Mouse (Mus musculus) forebrain, embryonic 11.5 days (tissue): ENCODE data around the gene Nfasc. TPM values are rescaled to one million over a fixed set of nuclear protein-coding genes. Genes with fewer than 3 reads are reported as not detected.

Source experiments
- ATAC-seq: fragments of 200-750 bp; cut with Nextera tagmentation; replicated peaks from 2 replicates; pipeline ENCODE4 v1.8.0; 2017; ENCODE audit warnings: moderate TSS enrichment; ENCODE audit not compliant: low FRiP score
- DNase-seq: peaks from one replicate; pipeline ENCODE4 v3.0.0-alpha.2; 2017; ENCODE audit warnings: low spot score
- H3K27ac ChIP-seq: fragments of 300-500 bp; sonication (generic); 2 replicates; pipeline ENCODE4 v1.5.1; 2014; ENCODE audit warnings: low read depth, low read length
- H3K27me3 ChIP-seq: fragments of 300-500 bp; sonication (generic); 2 replicates; pipeline ENCODE4 v1.6.1; 2014; ENCODE audit warnings: mild to moderate bottlenecking, low read length, mixed read lengths; ENCODE audit not compliant: control insufficient read depth, insufficient read depth
- H3K36me3 ChIP-seq: fragments of 300-500 bp; sonication (generic); 2 replicates; pipeline ENCODE4 v1.6.1; 2014; ENCODE audit warnings: mild to moderate bottlenecking, low read length, moderate library complexity, mixed read lengths; ENCODE audit not compliant: control insufficient read depth, insufficient read depth
- H3K4me1 ChIP-seq: fragments of 300-500 bp; sonication (generic); replicated peaks from 2 replicates; pipeline ENCODE4 v1.6.1; 2014; ENCODE audit warnings: low read length, mixed read lengths; ENCODE audit not compliant: control insufficient read depth, insufficient read depth
- H3K4me2 ChIP-seq: fragments of 300-500 bp; sonication (generic); 2 replicates; pipeline ENCODE4 v1.6.1; 2014; ENCODE audit warnings: low read depth, mild to moderate bottlenecking, low read length, moderate library complexity, mixed read lengths; ENCODE audit not compliant: severe bottlenecking
- H3K4me3 ChIP-seq: fragments of 300-500 bp; sonication (generic); 2 replicates; pipeline ENCODE4 v1.5.1; 2014; ENCODE audit warnings: low read depth, low read length
- H3K9ac ChIP-seq: fragments of 300-500 bp; sonication (generic); 2 replicates; pipeline ENCODE4 v1.6.1; 2014; ENCODE audit warnings: low read length
- H3K9me3 ChIP-seq: fragments of 300-500 bp; sonication (generic); 2 replicates; pipeline ENCODE4 v1.6.1; 2016; ENCODE audit warnings: low read length, mixed read lengths; ENCODE audit not compliant: control insufficient read depth
- WGBS: fragments of 180-500 bp; shearing (Covaris S2); extraction: QIAGEN DNeasy Blood & Tissue Kit; methylation state at CpG from one replicate; pipeline ENCODE4 v1.1.7; 2014; 5-methylcytosine and 5-hydroxymethylcytosine counted together
- polyA plus RNA-seq: library from polyadenylated mRNA; unstranded; fragments of >200 nt; fragmentation: Nextera tagmentation; extraction: Ambion mirVana; gene quantifications from 2 replicates; pipeline ENCODE4 v1.2.1, GENCODE M21; 2014

Gene Nfasc
- polyA plus RNA-seq, 1 experiment from 2014 or later = 19.9 TPM

DNA sequence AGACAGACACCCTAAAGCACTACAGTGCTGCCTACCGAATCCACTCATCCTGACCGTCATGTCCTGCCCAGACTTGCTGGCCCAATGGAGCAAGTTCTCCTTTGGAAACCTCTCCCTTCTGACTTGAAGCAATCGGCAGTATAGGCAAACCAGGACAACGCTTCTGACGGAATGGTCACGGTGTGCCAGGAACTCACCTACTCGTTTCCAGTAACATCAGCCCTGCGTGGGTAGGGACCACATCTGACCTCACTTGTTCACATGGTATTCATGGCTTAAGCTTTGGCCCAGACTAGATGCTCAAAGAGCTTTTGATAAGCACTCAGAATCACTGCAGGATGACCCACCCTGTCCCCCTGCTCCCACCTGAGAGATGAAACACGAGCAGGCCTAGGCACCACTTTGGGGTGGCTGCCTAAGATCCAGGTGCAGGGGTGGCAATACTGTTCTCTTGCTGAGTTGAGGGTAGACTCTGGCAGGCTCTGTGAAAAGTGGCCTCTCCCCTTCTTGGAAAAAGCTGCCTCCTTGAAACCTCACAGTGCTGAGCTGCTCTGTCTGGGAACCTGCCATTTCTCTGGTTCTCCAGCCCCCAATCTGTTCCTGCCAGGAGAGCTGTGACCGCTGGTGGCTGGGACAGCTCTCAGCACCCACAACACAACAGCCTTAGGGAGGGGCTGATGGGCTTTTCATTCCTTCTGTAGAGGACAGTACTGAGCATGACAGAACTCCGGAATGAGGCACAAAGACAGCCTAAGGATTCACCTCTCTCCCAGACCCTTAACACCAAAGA, 174.1 kb downstream of the Nfasc start:
- no peak overlapping the region for H3K4me2 ChIP-seq
- H3K27ac ChIP-seq = no peak overlapping the region
- H3K36me3 ChIP-seq = no peaks in the 10 kb centered on the region
- H3K27me3 ChIP-seq = no peaks in the 10 kb centered on the region
- no peak overlapping the region for H3K4me3 ChIP-seq
- 82% methylated on average over 11 of the region's 11 CpGs for WGBS
- no peak for DNase-seq
- peaks cover 2% of the 10 kb centered on the region; the same call in 1 of the 2 replicates for H3K4me1 ChIP-seq
- H3K9ac ChIP-seq = no peak overlapping the region
- ATAC-seq = no peak
- no peaks in the 10 kb centered on the region for H3K9me3 ChIP-seq

- Histone ChIP-seq H3K9ac (no peak overlapping the region), H3K4me2 (no peak overlapping the region), H3K4me3 (no peak overlapping the region), H3K27ac (no peak overlapping the region), H3K27me3 (no peaks in the 10 kb centered on the region), H3K4me1 (peaks cover 6% of the 10 kb centered on the region; the same call in 1 of the 2 replicates), H3K36me3 (no peaks in the 10 kb centered on the region), H3K9me3 (no peaks in the 10 kb centered on the region)
- WGBS = 80% methylated on average over 7 of the region's 7 CpGs
- DNase-seq (no peak), ATAC-seq (no peak)
These were observed 175.8 kb downstream of the Nfasc start for GRCm38 (mm10) chr1:132565766-132566165.

DNA sequence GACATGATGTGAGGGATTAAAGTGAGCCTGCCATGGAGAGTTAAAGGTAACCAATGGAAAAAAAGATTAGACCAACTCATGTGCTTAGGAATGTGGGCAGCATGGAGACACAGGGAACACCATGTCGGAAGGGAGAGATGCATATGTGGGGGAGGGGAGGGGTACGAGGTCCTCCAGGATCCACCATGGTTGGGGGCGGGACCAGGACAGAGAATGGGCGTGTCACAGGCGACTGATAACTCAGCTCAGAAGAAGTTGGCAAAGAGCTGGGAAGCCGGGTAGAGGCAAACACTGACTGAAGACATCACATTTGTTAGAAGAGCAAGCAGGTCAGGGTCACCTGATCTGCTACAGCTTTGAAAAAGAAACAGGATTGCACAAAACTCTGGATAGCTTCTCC, 176.7 kb downstream of the Nfasc start:
- peaks cover 6% of the 10 kb centered on the region; the same call in 1 of the 2 replicates for H3K4me1 ChIP-seq

DNA sequence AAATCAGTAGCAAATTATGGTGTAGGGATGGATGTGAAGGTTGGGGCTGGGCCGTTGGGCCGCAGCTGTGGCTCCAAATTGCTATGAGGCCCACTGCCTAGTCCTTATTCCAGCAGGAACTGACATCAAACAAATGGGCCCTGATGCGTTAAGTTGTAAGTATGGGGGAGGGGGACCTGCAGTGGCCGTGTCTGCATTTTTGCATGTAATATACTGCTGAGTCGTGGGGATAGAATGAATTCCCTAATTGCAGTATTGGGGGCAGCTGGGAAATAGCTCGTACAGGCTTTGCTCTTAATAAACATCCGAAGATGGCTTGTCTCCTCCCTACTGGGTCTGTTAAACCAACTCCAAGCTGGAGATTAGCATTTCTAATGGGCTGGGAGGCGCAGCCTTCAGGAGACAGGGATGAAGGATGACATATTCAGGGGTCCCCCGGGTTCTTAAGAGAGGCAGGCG, 179.2 kb downstream of the Nfasc start:
- ATAC-seq (0 out of 2 replicates have a peak, but pooled peaks have one; percentile 29), DNase-seq (no peak)
- no peak overlapping the region for H3K4me3 ChIP-seq
- H3K9me3 ChIP-seq = no peaks in the 10 kb centered on the region
- 41% methylated on average over 10 of the region's 10 CpGs for WGBS
- no peaks in the 10 kb centered on the region for H3K27me3 ChIP-seq
- no peaks in the 10 kb centered on the region for H3K36me3 ChIP-seq
- H3K27ac ChIP-seq = peak overlapping the region; percentile 33
- H3K4me1 ChIP-seq = peaks cover 18% of the 10 kb centered on the region
- H3K4me2 ChIP-seq = no peak overlapping the region
- H3K9ac ChIP-seq = no peak overlapping the region

More for the DNA sequence above, 176.7 kb downstream of the Nfasc start:
- H3K9ac ChIP-seq = no peak overlapping the region
- ATAC-seq (no peak), DNase-seq (no peak)
- no peak overlapping the region for H3K4me2 ChIP-seq
- H3K9me3 ChIP-seq = no peaks in the 10 kb centered on the region
- 44% methylated on average over 6 of the region's 6 CpGs for WGBS
- H3K27me3 ChIP-seq = no peaks in the 10 kb centered on the region
- H3K27ac ChIP-seq = no peak overlapping the region
- H3K4me3 ChIP-seq = no peak overlapping the region
- H3K36me3 ChIP-seq = no peaks in the 10 kb centered on the region

DNA sequence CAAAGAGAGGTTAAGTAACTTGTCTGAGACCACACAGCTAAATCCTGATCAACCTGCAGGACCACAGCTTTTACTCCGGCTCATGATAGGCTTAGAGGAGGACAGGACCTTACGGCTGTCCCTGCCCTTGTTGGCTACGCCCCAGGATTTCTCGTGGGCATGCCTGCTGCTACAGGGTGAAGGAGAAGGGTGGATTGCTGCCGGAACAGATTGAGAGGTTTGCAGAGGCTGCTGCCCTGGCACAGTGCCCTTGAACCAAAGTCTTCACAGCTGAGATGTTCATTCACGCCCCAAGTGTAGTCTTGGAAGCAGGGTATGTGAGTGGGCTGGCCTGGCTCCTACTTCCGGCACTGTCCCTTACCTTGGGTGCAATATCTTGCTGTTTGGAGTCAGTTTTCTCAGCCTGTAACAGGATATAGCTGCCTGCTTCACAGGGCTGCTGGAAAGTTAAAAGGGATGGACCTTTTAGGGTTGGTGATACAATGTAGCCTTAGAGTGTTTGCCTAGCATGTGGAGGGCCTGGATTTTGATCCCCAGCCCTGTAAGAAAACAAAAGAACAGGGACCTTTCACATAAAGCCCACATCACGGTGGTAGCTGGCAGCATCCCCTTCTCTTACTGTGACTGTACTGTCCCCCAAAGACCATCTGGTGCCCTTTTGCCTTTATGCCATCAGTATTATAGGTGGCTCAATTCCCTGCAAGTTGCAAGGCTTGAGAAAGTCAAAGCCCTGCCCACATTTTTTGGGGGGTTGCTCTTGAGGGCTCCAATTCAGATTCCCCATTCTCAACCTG, 180.5 kb downstream of the Nfasc start:
- Histone ChIP-seq H3K27ac (no peak overlapping the region), H3K4me3 (no peak overlapping the region), H3K27me3 (no peaks in the 10 kb centered on the region), H3K9me3 (no peaks in the 10 kb centered on the region), H3K9ac (no peak overlapping the region), H3K36me3 (no peaks in the 10 kb centered on the region), H3K4me2 (no peak overlapping the region), H3K4me1 (peaks cover 18% of the 10 kb centered on the region)
- 83% methylated on average over 8 of the region's 8 CpGs for WGBS
- DNase-seq (no peak), ATAC-seq (no peak)

DNA sequence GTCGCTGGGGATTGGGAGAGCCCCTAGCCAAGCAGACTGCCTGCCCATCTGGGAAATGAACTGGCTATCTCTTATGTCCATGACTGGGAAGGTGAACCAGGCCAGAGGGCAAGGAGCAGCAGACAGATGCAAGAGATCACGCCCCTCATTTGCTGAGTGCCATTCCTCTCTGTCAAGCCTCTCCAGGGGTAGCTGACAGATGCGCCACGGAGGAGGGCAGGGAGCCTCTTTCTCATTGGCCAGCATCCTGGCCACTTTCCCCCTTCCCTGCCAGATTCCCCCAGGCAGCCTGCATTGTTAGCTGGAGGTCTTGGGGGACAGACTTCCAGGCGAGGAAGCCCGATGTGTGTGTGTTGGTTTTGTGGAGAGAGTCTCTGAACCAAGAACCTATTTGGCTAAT, 182.6 kb downstream of the Nfasc start:
- Histone ChIP-seq H3K9ac (no peak overlapping the region), H3K36me3 (no peaks in the 10 kb centered on the region), H3K4me2 (no peak overlapping the region), H3K27ac (peak overlapping the region; percentile 65), H3K9me3 (no peaks in the 10 kb centered on the region), H3K4me3 (no peak overlapping the region), H3K4me1 (peaks cover 18% of the 10 kb centered on the region), H3K27me3 (no peaks in the 10 kb centered on the region)
- 13% methylated on average over 6 of the region's 6 CpGs for WGBS
- ATAC-seq (peak; percentile 47; the same call in 1 of the 2 replicates), DNase-seq (peak; percentile 62)

DNA sequence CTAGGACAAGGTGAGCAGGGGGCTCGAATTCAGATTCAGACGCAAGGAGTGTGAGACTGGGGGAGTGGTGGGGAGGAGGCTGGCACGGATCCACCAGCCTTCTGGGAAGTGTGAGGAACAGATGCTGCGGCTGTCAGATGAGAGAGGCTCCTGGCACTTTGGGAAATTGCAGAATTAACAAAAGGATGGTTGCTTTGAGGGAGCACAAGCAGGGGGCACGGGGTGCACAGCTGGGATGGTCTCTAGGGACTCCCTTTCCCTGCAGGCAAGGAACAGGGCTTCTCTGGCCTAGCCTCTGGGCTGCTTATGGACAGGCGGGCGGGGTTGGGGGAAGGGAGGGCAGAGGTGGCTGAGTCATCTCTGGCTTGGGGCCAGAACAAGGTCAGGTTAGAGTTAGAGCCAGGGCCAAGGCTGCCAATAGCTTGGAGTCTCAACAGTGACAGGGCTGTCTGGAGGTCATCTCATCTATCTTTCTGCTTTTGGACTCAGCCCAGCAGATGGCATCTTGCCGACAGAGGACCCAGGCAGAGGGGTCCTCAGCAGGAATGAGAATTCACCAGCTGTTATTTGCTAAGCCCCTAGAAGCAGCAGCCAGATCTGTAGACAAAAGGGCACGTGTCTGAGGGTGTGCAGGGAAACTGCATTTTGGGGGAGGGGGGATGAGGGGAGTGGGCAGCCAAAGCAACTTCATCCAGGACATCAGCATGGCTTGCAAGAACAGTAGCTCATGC, 183.5 kb downstream of the Nfasc start:
- Histone ChIP-seq H3K27ac (peak overlapping the region; percentile 65), H3K27me3 (no peaks in the 10 kb centered on the region), H3K4me3 (no peak overlapping the region), H3K9ac (no peak overlapping the region), H3K4me2 (no peak overlapping the region), H3K36me3 (no peaks in the 10 kb centered on the region), H3K9me3 (no peaks in the 10 kb centered on the region), H3K4me1 (peaks cover 18% of the 10 kb centered on the region)
- ATAC-seq (peak; percentile 61), DNase-seq (peak; percentile 64)
- 40% methylated on average over 9 of the region's 9 CpGs for WGBS

GRCm38 (mm10) chr1:132543789-132544188, 197.8 kb downstream of the Nfasc start:
- Histone ChIP-seq H3K9me3 (no peaks in the 10 kb centered on the region), H3K4me1 (peaks cover 14% of the 10 kb centered on the region; the same call in 1 of the 2 replicates), H3K4me3 (no peak overlapping the region), H3K27me3 (peaks cover 28% of the 10 kb centered on the region), H3K9ac (no peak overlapping the region), H3K36me3 (no peaks in the 10 kb centered on the region), H3K27ac (no peak overlapping the region), H3K4me2 (no peak overlapping the region)
- ATAC-seq (no peak), DNase-seq (no peak)
- 71% methylated on average over 8 of the region's 8 CpGs for WGBS
